ENCODE assay signal across 20 mouse cellular contexts in the genomic region with DNA sequence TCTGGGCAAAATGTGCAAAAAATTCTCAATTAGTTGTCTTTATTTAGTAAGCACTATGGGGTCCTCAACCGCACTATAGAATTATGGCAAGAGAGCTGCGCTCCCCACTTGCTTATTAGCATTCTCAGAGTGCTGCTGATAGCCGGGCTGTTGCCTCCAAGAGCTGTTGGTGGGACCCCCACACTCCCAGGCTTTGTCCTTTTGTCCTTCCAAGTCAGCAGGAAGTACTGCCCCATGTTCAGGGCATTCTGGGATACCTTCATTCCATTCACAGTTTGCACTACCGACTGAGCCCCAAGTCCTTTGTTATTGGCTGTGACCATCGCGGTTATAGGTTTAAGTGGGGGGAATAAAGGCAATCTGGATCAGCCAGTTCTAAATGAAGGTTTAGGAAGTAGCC.
DNase-seq lines count a peak whose midpoint lies in the region; ATAC-seq and TF ChIP-seq lines count a peak whose summit lies in the region.
"Had no signal": no experiment of that assay in that cellular context is flagged by ENCODE, and none has a peak within 500 bp of the region (broad histone marks: within the 10 kb centered on the region; RNA-seq: fewer than 3 reads in every experiment).

No protein-coding gene starts in this region.

- 10% methylated on average over 6 of the region's 6 CpGs for WGBS in midbrain, embryonic 10.5 days
- WGBS in midbrain, postnatal 0 days: 17% methylated on average over 6 of the region's 6 CpGs
- 28% methylated on average over 6 of the region's 6 CpGs for WGBS in limb, embryonic 10.5 days
- 2% methylated on average over 6 of the region's 6 CpGs for WGBS in midbrain, embryonic 16.5 days

- ATAC-seq in midbrain, postnatal 0 days (ENCODE audit: low FRiP score): no peak
- no peak for ATAC-seq in midbrain, embryonic 16.5 days
- ATAC-seq: inflammation-experienced regulatory T-cells, adult 6 months had no signal

- no peak for TF ChIP-seq CTCF in midbrain, postnatal 0 days (IDR thresholded peaks at IDR 0.05)

- H3K9me3 ChIP-seq in midbrain, embryonic 10.5 days (replicated peaks): no peaks in the 10 kb centered on the region; the same call in 1 of the 2 replicates
- H3K9me3 ChIP-seq in midbrain, postnatal 0 days (ENCODE audit: low read length): no peaks in the 10 kb centered on the region
- H3K9me3 ChIP-seq in limb, embryonic 10.5 days (replicated peaks): no peaks in the 10 kb centered on the region
- H3K9me3 ChIP-seq in midbrain, embryonic 16.5 days (replicated peaks; ENCODE audit: control insufficient read depth, low read length, poor library complexity, severe bottlenecking): no peaks in the 10 kb centered on the region
- H3K9me3 ChIP-seq: heart, embryonic 15.5 days; liver, embryonic 15.5 days; neural tube, embryonic 12.5 days had no signal

- H3K27ac ChIP-seq in midbrain, embryonic 10.5 days (replicated peaks): peak overlapping the region; percentile 91
- no peak overlapping the region for H3K27ac ChIP-seq in midbrain, postnatal 0 days (ENCODE audit: low read depth, low read length)
- H3K27ac ChIP-seq in limb, embryonic 10.5 days: peak overlapping the region; percentile 32; the same call in 1 of the 2 replicates
- peak overlapping the region; percentile 19; the same call in 1 of the 2 replicates for H3K27ac ChIP-seq in midbrain, embryonic 16.5 days (ENCODE audit: low read length)
- H3K27ac ChIP-seq: heart, adult 2 months; heart, embryonic 15.5 days; left cerebral cortex, adult 2 months; liver, embryonic 15.5 days; macrophage; neural tube, embryonic 12.5 days had no signal

- H3K9ac ChIP-seq in midbrain, postnatal 0 days (replicated peaks; ENCODE audit: low read length, poor library complexity, severe bottlenecking): no peak overlapping the region
- H3K9ac ChIP-seq in midbrain, embryonic 16.5 days (ENCODE audit: low read depth, low read length): no peak overlapping the region
- H3K9ac ChIP-seq: heart, embryonic 15.5 days; liver, embryonic 15.5 days; neural tube, embryonic 12.5 days had no signal

- H3K4me2 ChIP-seq in midbrain, postnatal 0 days (ENCODE audit: low read depth, low read length, poor library complexity, severe bottlenecking): no peak overlapping the region
- H3K4me2 ChIP-seq in midbrain, embryonic 16.5 days (ENCODE audit: low read length): no peak overlapping the region
- H3K4me2 ChIP-seq: liver, embryonic 15.5 days had no signal

- peak overlapping the region; percentile 48; the same call in 1 of the 2 replicates for H3K4me3 ChIP-seq in midbrain, embryonic 10.5 days
- no peak overlapping the region for H3K4me3 ChIP-seq in midbrain, postnatal 0 days (ENCODE audit: low read depth, low read length)
- H3K4me3 ChIP-seq in limb, embryonic 10.5 days: no peak overlapping the region
- no peak overlapping the region for H3K4me3 ChIP-seq in midbrain, embryonic 16.5 days (ENCODE audit: low read depth, low read length)
- H3K4me3 ChIP-seq: heart, adult 2 months; heart, embryonic 15.5 days; left cerebral cortex, adult 2 months; liver, embryonic 15.5 days; neural tube, embryonic 12.5 days had no signal

- DNase-seq in midbrain, embryonic 10.5 days (ENCODE audit: low spot score): peak; percentile 63
- DNase-seq in midbrain, postnatal 0 days (ENCODE audit: low spot score): no peak
- DNase-seq in embryo, embryonic 9.5 days (ENCODE audit: extremely low spot score): peak; percentile 7
- no peak for DNase-seq in limb, embryonic 10.5 days (ENCODE audit: low spot score)
- no peak for DNase-seq in kidney, postnatal 10 days
- no peak for DNase-seq in T-cell, adult 2 months (ENCODE audit: low spot score)
- DNase-seq: adrenal gland, adult 8-10 months; cerebellum, adult 9-11 months; heart, adult 2 months; kidney, adult 8-10 months; kidney, postnatal 25 days; right cerebral cortex, postnatal 14 days; thymus, postnatal 4 days had no signal

- H3K27me3 ChIP-seq in midbrain, embryonic 10.5 days (ENCODE audit: low read depth, poor library complexity, severe bottlenecking): peaks cover 9% of the 10 kb centered on the region; the same call in 1 of the 2 replicates
- peaks cover 3% of the 10 kb centered on the region; the same call in 1 of the 2 replicates for H3K27me3 ChIP-seq in midbrain, postnatal 0 days (ENCODE audit: insufficient read depth, low read length)
- peaks cover 36% of the 10 kb centered on the region for H3K27me3 ChIP-seq in limb, embryonic 10.5 days (ENCODE audit: low read depth, poor library complexity, severe bottlenecking)
- no peaks in the 10 kb centered on the region for H3K27me3 ChIP-seq in midbrain, embryonic 16.5 days (ENCODE audit: control insufficient read depth, insufficient read depth, low read depth, low read length)

- H3K4me1 ChIP-seq in midbrain, embryonic 10.5 days: peaks cover 55% of the 10 kb centered on the region
- H3K4me1 ChIP-seq in midbrain, postnatal 0 days (ENCODE audit: insufficient read depth, low read length): no peaks in the 10 kb centered on the region
- H3K4me1 ChIP-seq in limb, embryonic 10.5 days: peaks cover 37% of the 10 kb centered on the region
- peaks cover 28% of the 10 kb centered on the region for H3K4me1 ChIP-seq in midbrain, embryonic 16.5 days (ENCODE audit: control insufficient read depth, insufficient read depth, low read length)
- H3K4me1 ChIP-seq: liver, embryonic 15.5 days had no signal

- peaks cover 21% of the 10 kb centered on the region for H3K36me3 ChIP-seq in midbrain, embryonic 10.5 days
- H3K36me3 ChIP-seq in midbrain, postnatal 0 days (ENCODE audit: insufficient read depth, low read length): no peaks in the 10 kb centered on the region
- no peaks in the 10 kb centered on the region for H3K36me3 ChIP-seq in limb, embryonic 10.5 days
- no peaks in the 10 kb centered on the region for H3K36me3 ChIP-seq in midbrain, embryonic 16.5 days (ENCODE audit: control insufficient read depth, insufficient read depth, low read length)
- H3K36me3 ChIP-seq: heart, embryonic 15.5 days; liver, embryonic 15.5 days; neural tube, embryonic 12.5 days had no signal

Comparison
In these comparisons a context has a peak if more than half of its experiments do, and no peak if none do; other contexts are left out.
1. DNase-seq: peak in midbrain, embryonic 10.5 days (single experiment) and embryo, embryonic 9.5 days (single experiment); none in midbrain, postnatal 0 days (single experiment), limb, embryonic 10.5 days (single experiment), kidney, postnatal 10 days (single experiment) and T-cell, adult 2 months (single experiment).